Mouse (Mus musculus): ENCODE data around the gene Myh6. TPM values are rescaled to one million over a fixed set of nuclear protein-coding genes. Genes with fewer than 3 reads are reported as not detected.

Myh6 gene
- total and polyA plus RNA-seq, 2 experiments from 2014 or later: 3,976 to 9,737 TPM

DNA sequence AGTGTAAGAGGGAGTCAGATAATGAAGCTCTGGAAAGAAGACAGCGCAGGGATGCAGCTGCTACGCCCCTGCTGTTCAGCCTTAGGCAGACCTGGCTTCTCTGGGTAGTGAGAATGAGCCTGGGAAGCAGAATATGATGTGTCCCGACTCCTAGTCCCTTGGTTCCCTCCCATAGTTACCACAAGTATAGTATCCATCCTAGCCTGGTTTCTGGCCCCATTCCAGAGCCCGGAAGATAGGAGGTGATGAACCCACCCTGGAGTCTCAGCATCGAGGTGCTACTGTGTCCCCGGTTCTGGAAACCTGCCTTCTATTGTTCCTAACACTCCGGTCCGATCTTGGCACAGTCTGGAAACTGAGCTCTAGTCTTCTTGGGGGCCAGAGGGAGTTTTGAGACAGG lies 41.7 kb upstream of the Myh6 start:
- 54% methylated on average over 8 of the region's 8 CpGs for WGBS
- no peak for DNase-seq (ENCODE audit: low spot score)

DNA sequence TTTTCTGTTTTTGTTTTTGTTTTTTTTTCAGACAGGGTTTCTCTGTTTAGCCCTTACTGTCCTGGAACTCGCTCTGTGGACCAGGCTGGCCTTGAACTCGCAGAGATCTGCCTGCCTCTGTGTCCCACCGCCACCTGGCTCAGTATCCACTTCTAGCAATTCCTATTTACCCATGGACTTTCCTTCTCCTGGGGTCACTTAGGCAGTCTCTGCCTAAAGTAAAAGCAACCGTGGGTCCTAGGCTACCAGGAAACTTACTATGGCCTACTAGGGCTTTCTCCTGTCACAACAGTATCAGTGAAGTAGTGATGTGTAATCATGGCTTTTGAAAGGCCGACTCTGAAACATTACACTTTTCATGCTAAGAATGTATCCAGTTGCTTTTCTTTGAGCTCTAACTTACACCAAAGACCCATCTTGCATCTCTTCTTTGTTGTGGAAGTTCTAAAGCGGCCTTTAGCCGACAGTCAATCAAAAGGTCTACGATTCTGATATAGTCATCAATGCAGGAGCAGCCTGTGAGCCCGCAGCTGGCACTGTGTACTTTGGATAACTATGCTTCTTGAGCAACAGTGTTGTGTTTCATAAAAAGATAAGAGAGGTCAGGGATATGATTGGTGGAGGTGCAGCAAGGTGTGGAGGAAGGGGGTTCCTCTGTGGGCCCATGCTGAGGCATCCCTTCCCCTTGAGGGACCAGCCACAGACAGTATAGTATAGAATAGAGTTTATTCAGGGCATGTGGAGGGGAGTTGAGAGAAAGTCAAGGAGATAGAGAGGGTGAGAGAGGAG lies 40.6 kb upstream of the Myh6 start:
- Histone ChIP-seq H3K9ac (replicated peaks; ENCODE audit: low read depth, low read length) (no peak overlapping the region), H3K36me3 (replicated peaks; ENCODE audit: control insufficient read depth, insufficient read depth, low read length) (no peaks in the 10 kb centered on the region), H3K4me1 (ENCODE audit: control insufficient read depth, insufficient read depth) (peaks cover 19% of the 10 kb centered on the region), H3K27ac (ENCODE audit: low read depth) (0 out of 2 replicates have a peak overlapping the region, but pooled peaks have one; percentile 8), H3K4me2 (ENCODE audit: low read depth, low read length) (no peak overlapping the region), H3K9me3 (replicated peaks; ENCODE audit: control insufficient read depth, low read length) (no peaks in the 10 kb centered on the region), H3K4me3 (ENCODE audit: low read depth, low read length) (no peak overlapping the region), H3K27me3 (ENCODE audit: control insufficient read depth, insufficient read depth, low read length) (no peaks in the 10 kb centered on the region)
- no peak for DNase-seq (ENCODE audit: low spot score)
- no peak for ATAC-seq (ENCODE audit: insufficient read depth, low read depth)
- TF ChIP-seq EP300 (IDR thresholded peaks at IDR 0.05; ENCODE audit: low read depth): no peak
- TF ChIP-seq CTCF (IDR thresholded peaks at IDR 0.05; ENCODE audit: low read depth): no peak
- WGBS: 88% methylated on average over 9 of the region's 9 CpGs

More for the DNA sequence above, 41.7 kb upstream of the Myh6 start:
- no peak overlapping the region for H3K9ac ChIP-seq (replicated peaks; ENCODE audit: low read depth, low read length)
- H3K4me3 ChIP-seq (ENCODE audit: low read depth, low read length): no peak overlapping the region
- no peaks in the 10 kb centered on the region for H3K27me3 ChIP-seq (ENCODE audit: control insufficient read depth, insufficient read depth, low read length)
- H3K4me1 ChIP-seq (ENCODE audit: control insufficient read depth, insufficient read depth): peaks cover 8% of the 10 kb centered on the region
- no peak overlapping the region for H3K4me2 ChIP-seq (ENCODE audit: low read depth, low read length)
- TF ChIP-seq EP300 (IDR thresholded peaks at IDR 0.05; ENCODE audit: low read depth): no peak
- peak overlapping the region; percentile 72 for H3K27ac ChIP-seq (ENCODE audit: low read depth)
- no peaks in the 10 kb centered on the region for H3K36me3 ChIP-seq (replicated peaks; ENCODE audit: control insufficient read depth, insufficient read depth, low read length)
- no peak for ATAC-seq (ENCODE audit: insufficient read depth, low read depth)
- H3K9me3 ChIP-seq (replicated peaks; ENCODE audit: control insufficient read depth, low read length): no peaks in the 10 kb centered on the region

DNA sequence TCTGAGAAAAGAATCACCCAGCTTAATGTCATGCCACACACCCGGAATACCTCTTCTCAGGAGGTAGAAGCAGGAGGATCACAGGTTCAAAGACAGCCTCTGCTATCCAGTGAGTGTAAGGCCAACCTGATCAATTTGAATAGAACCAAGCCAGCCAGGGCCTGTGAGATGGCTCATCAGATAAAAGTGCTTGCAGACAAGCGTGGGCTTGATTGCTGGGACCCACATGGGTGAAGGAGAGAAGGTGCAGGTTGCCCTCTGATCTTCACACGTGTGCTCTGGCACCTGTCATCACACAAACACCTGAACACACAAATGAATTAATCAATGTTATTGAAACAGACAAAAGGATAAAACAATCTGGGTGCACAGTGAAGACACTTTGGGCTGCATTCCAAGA lies 39.8 kb upstream of the Myh6 start:
- Histone ChIP-seq H3K4me1 (ENCODE audit: control insufficient read depth, insufficient read depth) (peaks cover 25% of the 10 kb centered on the region), H3K36me3 (replicated peaks; ENCODE audit: control insufficient read depth, insufficient read depth, low read length) (no peaks in the 10 kb centered on the region), H3K27me3 (ENCODE audit: control insufficient read depth, insufficient read depth, low read length) (no peaks in the 10 kb centered on the region), H3K4me2 (ENCODE audit: low read depth, low read length) (no peak overlapping the region), H3K27ac (ENCODE audit: low read depth) (peak overlapping the region; percentile 97), H3K9me3 (replicated peaks; ENCODE audit: control insufficient read depth, low read length) (no peaks in the 10 kb centered on the region), H3K9ac (replicated peaks; ENCODE audit: low read depth, low read length) (no peak overlapping the region), H3K4me3 (ENCODE audit: low read depth, low read length) (no peak overlapping the region)
- DNase-seq (ENCODE audit: low spot score) (no peak), ATAC-seq (ENCODE audit: insufficient read depth, low read depth) (no peak)
- 62% methylated on average over 3 of the region's 3 CpGs for WGBS
- TF ChIP-seq CTCF (IDR thresholded peaks at IDR 0.05; ENCODE audit: low read depth) (no peak), EP300 (IDR thresholded peaks at IDR 0.05; ENCODE audit: low read depth) (no peak)

DNA sequence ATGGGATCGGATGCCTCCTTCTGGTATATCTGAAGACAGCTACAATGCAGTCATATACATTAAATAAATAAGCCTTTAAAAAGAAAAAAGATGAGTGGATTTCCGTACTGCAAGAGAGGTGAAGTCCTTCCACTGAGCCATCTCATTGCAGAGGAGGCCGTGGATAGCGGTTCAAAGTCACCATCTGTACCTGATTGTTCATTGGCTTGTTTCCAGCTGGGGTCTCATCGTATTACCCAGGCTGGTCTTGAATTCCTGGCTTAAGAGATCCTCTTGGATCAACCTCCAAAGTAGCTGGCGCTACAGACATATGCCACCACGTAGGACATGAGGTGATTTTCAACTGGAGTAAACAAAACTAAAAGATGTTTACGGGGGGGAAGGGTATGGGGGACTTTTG lies 39.2 kb upstream of the Myh6 start:
- no peak for TF ChIP-seq CTCF (IDR thresholded peaks at IDR 0.05; ENCODE audit: low read depth)
- TF ChIP-seq EP300 (IDR thresholded peaks at IDR 0.05; ENCODE audit: low read depth): no peak
- Histone ChIP-seq H3K27me3 (ENCODE audit: control insufficient read depth, insufficient read depth, low read length) (no peaks in the 10 kb centered on the region), H3K9ac (replicated peaks; ENCODE audit: low read depth, low read length) (no peak overlapping the region), H3K4me3 (ENCODE audit: low read depth, low read length) (no peak overlapping the region), H3K4me1 (ENCODE audit: control insufficient read depth, insufficient read depth) (peaks cover 25% of the 10 kb centered on the region), H3K27ac (ENCODE audit: low read depth) (peak overlapping the region; percentile 97), H3K9me3 (replicated peaks; ENCODE audit: control insufficient read depth, low read length) (no peaks in the 10 kb centered on the region), H3K36me3 (replicated peaks; ENCODE audit: control insufficient read depth, insufficient read depth, low read length) (no peaks in the 10 kb centered on the region), H3K4me2 (ENCODE audit: low read depth, low read length) (no peak overlapping the region)
- ATAC-seq (ENCODE audit: insufficient read depth, low read depth): no peak
- 74% methylated on average over 8 of the region's 8 CpGs for WGBS
- no peak for DNase-seq (ENCODE audit: low spot score)

DNA sequence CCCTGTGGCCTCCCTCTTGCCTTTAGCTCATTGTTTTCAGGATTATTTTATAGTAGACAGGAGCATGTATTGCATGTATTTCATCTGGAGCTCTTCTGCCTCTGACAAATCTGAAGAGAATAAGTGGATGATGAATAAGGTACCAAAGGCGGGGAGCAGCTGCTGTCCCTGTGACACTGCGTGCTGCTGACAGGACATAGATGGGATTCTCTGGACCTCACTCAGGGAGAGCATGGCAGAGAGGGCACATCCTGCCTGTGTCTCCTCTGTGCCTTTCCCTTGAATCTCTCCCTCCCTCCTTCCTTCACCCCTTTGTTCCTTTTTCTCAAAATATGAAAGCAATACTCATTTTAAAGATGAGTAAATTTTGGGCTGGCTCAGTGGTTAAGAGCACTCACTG lies 38.8 kb upstream of the Myh6 start:
- ATAC-seq (ENCODE audit: insufficient read depth, low read depth) (no peak), DNase-seq (ENCODE audit: low spot score) (peak; percentile 19)
- Histone ChIP-seq H3K27ac (ENCODE audit: low read depth) (peak overlapping the region; percentile 97), H3K36me3 (replicated peaks; ENCODE audit: control insufficient read depth, insufficient read depth, low read length) (no peaks in the 10 kb centered on the region), H3K4me1 (ENCODE audit: control insufficient read depth, insufficient read depth) (peaks cover 25% of the 10 kb centered on the region), H3K9me3 (replicated peaks; ENCODE audit: control insufficient read depth, low read length) (no peaks in the 10 kb centered on the region), H3K9ac (replicated peaks; ENCODE audit: low read depth, low read length) (no peak overlapping the region), H3K27me3 (ENCODE audit: control insufficient read depth, insufficient read depth, low read length) (no peaks in the 10 kb centered on the region), H3K4me2 (ENCODE audit: low read depth, low read length) (no peak overlapping the region), H3K4me3 (ENCODE audit: low read depth, low read length) (no peak overlapping the region)
- TF ChIP-seq CTCF (IDR thresholded peaks at IDR 0.05; ENCODE audit: low read depth): no peak
- TF ChIP-seq EP300 (IDR thresholded peaks at IDR 0.05; ENCODE audit: low read depth): no peak
- 22% methylated on average over 2 of the region's 2 CpGs for WGBS

Data from heart, postnatal 0 days (tissue).